Mouse (Mus musculus) lung, postnatal 36 days (tissue): ENCODE results near the gene Ints14.

ENCODE experiments used
- DNase-seq: peaks from one replicate; pipeline ENCODE4 v3.0.0; 2022; ENCODE audit warnings: mixed read lengths

Gene Ints14

DNA sequence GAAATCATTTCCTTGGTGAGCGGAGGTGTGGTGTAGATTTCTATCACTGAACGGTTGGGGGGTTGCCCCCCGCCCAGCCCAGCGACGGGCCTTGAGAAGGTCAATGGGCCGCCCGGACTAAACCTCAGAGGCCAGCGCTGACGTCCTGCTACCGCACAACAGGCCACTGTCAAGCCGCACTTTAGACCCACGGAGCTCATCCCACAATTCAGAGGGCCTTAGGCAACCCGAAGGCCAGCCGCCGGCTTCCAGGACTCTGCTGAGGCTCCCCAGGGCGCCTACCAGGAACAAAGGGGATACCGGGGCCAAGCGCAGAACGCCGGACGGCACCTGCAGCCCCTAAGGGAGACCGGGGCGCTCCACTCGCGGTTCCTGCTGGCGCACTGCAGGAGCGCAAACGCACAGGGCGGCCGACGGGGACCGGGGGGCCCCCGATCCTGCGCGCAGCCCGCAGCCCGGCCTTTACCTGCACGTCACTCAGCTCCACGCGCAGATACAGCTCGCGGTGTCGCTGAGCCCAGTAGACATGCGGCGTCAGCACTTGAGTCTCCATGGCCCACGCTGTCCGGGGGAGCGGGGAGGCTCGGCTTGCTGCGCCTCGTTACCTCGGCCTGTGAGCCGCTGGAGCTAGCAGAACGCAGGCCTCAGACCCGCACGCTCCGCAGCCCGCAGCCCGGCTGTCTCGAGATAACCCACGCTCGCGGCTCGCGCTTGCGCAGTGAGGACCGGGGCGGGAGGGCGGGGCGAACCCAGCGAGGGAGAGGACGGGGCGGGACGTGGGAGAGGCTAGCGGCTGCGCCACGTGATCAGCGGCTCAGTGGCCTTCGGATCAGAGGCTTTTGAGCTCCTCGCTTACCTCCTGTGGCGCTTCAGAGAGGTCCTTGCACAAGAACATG lies 60.5 kb downstream of the Ints14 start, which contains the start of gene Hacd3:
Gene Hacd3 (minus strand): TSS at position 703 of the 896 bp plus-strand sequence.
- peak; percentile 94 for DNase-seq

DNA sequence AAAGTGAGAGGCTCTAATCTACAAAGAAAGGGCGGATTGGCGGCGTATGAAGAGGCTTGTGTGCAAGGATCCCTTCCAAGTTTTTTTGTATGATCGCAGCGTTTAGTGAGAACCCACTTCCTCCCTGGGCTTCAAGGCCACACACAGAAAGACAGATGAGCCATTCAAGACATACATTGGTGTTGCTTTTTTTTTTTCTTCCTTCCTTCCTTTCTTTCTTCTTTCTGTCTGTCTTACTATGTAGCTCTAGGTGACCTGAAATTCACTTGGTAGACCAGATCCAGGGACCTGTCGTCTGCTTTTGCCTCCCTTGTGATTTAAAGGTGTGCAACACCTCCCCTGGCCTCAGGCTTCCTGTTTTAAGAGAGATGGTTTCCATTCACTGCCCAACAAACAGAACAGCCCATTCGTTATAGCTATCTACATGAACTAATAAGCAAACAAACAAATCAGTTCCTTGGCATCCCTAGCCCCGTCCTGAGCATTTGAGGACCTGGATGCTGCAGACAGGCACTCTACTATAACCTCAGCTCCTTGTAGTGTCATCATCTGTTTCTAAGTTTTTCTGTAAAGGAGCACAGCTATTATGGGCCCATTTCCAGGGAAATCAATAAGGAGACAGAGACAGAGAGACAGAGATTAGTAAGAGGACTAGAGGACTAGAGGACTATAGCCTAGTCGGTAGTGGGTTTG lies 61.3 kb downstream of the Ints14 start:
- DNase-seq = no peak

DNA sequence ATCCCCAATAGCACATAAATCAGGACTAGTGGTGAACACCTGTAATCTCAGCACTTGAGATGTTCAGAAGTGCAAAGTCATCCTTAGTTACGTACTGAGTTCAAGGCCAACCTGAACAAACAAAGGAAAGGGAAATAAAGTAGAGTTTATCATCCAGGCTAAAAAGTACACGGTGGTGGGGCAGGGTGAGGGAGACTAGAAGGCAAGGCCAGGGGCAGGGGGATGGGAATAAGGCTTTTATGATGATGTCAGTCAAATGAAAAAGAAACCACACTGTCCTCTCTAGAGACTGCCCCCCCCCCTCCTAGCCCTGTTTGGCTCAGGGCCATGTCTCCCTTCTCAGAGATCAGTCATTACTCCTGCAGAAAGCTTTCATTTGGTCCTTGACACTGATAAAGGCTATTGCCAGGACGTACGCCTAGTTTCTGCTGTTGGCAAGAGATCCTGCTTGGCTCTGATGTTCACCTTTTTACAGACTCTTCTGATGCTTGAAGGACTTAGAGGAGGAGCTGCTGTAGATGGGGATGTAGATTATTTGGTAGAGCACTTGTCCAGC lies 62.0 kb downstream of the Ints14 start:
- DNase-seq = peak; percentile 31

DNA sequence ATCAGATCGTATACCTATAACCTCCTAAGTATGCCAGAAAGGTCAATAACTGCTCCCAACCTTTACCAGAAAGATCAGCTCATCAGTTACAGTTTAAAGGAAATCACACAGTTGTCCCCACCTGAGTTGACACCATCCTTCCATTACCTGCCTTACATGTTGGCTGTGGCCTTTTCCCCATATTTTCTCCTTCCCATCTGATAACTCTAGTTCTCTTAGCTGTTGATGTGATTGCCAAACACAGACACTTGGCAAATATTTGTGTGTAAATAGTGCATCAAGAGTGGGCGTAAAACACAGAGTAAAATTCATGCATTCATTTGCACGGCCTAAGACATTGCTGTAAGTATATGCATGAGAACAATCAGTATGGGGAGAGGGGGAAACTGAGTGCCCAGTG lies 62.7 kb downstream of the Ints14 start:
- no peak for DNase-seq

DNA sequence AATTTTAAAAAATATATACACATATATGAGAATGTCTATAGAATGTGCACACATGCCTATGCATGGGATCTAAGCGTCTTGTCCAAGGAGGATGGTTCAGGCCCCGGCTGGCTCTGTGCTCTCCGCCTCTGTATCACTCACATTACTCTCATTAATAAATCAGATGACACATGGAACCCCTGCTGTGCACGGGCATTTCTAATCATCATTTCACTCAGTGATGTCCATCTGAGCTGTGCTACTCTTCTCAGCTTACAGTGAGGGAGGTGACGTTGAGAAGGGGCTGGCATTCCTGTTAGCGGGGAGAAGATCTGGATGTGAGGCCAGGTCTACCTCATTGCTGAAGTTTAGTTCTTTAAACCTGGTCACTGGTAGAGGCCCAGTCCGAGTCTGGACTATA lies 66.5 kb downstream of the Ints14 start:
- DNase-seq = no peak

DNA sequence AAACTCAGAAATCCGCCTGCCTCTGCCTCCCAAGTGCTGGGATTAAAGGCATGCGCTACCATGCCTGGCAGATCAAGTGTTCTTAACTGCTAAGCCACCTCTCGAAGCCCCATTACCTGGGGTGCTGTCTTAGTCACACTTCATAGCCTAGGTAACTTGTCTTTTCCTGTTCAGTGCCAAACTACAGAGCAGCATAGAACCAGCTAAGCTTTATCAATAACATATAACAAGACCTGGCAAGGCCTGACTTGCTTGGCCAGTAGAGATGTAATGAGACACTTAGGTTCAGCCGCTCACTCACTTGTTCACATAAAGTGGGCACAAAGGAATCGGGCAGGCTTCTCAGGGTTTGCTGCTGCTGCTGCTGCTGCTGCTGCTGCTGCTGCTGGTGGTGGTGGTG lies 67.6 kb downstream of the Ints14 start:
- no peak for DNase-seq

DNA sequence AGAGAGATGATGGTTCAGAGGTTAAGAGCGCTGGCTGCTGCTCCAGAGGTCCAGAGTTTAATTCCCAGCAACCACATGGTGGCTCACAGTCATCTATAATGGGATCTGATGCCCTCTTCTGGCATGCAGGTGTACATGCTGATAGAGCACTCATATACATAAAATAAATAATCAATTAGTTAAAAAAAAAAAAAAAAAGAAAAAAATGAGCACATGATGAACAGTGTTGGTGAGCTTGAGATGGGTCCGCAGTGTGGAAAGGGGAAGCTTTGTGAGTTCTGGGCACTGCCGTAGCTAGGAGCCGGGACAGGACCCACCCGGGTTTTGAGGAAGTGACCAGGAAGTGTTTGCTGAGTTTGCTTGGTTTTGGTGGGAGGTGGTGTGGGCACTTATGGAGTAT lies 70.7 kb downstream of the Ints14 start:
- peak; percentile 31 for DNase-seq

DNA sequence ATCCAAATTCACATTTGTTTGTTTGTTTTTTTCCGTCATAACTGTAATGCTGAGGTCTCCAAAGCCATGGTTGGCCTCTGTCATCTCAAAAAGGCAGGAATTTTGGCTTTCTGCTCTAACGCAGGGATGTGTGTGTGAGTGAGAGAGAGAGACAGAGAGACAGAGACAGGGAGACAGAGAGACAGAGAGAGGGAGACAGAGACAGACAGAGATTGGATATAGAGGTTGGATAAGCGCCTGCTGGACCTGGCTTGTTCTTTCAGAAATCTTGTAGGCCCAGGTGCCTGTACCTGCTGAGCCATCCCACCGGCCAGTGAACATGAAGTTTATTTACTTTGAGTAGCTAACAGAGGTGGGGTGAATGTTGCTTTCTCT lies 71.2 kb downstream of the Ints14 start:
- DNase-seq = no peak

DNA sequence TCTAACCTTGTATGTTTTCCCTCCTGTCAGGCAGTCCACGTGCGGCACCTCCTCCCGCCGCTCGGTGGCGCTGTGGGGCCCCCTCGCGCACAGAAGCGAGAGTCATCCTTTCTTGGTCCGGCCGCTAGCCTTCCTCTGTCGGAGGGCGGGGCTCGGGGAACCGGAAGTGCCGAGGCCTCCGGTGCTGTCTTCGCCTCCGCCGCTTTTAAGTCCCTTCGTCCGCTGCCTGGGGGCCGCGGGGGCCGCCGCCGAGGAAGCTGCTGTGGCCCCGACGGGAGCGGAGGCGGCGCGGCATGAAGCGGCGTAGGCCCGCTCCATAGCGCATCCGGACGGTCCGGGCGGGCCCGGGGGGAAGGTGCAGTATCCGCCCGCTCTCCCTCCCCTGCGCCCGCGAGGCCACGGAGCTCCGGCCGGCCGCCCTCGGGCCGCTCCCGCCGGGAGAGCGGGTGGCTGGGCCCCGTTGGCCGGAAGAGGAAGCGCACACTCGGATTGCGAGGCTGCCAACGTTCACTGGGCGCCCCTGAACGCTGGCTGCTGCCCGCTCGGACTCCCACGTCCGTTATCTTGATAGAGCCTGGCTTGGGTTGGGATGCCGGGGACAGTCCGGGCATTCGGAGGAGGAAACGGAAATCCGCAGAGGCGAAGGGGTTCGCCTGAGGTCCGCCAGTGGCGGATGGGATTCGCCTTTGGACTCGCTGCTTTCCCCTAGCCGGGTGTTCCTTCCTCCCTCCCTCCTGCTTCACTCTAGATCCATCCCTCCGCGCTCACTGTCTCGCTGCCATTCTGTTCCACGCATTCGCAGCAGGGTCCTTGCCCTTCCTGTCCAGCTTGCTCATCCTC lies 71.8 kb downstream of the Ints14 start, which contains the start of gene Dpp8:
Gene Dpp8 (plus strand): TSS at position 146 of the 840 bp plus-strand sequence.
- DNase-seq = peak; percentile 96

DNA sequence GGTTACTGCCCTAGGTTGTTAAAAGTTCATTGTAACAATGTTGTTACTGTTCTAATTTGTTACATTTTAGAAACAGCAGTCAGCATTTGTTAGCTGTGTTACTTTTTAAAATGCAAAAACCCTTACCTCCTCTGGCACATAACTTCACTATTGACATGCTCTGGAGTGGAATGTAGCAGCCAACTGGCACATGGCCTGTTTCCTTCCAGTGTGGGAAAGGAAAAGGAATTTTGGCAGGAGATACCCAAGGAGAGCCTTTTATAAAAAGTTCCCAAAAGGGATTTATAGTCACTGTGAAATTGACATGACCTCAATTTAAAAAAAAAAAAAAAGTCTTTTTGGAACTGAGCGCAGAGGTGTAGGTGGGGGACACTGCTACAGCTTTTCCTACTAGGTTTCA lies 75.8 kb downstream of the Ints14 start:
- peak; percentile 88 for DNase-seq
